Mouse (Mus musculus) lung, postnatal 0 days (tissue): ENCODE measurements at regions not wholly inside any gene's neighbourhood (a gene's known extent, or its start where the extent isn't known, plus 50 kb on each side); places are given as distances from the start of the nearest gene placed in this dataset.

Experiments used
- CTCF ChIP-seq: IDR thresholded peaks from 2 replicates; pipeline ENCODE4 v1.5.1; 2016; ENCODE audit warnings: antibody characterized with exemption, mild to moderate bottlenecking
- EP300 ChIP-seq: IDR thresholded peaks from 2 replicates; pipeline ENCODE4 v1.6.1; 2016; ENCODE audit warnings: antibody characterized with exemption, mild to moderate bottlenecking, control low read depth

DNA sequence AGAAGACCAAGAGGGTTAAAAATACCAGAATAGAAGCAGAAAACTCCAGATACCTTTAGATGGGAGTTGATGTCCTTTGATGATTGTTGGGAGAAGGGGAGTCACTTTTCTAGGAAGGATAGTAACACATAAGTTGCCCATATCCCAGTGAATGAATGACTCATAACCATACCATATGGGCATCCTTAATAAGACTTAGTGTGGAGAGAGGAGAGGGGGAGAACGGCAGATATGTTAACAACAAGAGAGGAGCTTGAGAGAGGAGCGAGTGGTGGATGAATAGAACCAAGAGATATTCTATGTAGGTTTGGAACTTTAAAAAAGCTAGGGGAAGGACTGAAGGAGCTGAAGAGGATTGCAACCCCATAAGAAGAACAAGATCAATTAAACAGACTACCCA lies 539.6 kb downstream of the Adra2a start:
- TF ChIP-seq EP300 (no peak), CTCF (no peak)
